Mouse (Mus musculus) cortical plate, adult 2 months (tissue): ENCODE data around the gene Cops8.

ENCODE experiments used
- CTCF ChIP-seq: fragments of 200-500 bp; IDR thresholded peaks from 2 replicates; pipeline ENCODE4 v1.5.1; 2011; ENCODE audit warnings: mild to moderate bottlenecking, control low read depth, low read length; ENCODE audit not compliant: insufficient read depth; ENCODE audit errors: extremely low read depth
- POLR2A ChIP-seq: fragments of 200-500 bp; IDR thresholded peaks from 2 replicates; pipeline ENCODE4 v1.6.1; 2011; ENCODE audit warnings: mild to moderate bottlenecking, low read length, control low read depth; ENCODE audit not compliant: insufficient read depth; ENCODE audit errors: extremely low read depth

DNA sequence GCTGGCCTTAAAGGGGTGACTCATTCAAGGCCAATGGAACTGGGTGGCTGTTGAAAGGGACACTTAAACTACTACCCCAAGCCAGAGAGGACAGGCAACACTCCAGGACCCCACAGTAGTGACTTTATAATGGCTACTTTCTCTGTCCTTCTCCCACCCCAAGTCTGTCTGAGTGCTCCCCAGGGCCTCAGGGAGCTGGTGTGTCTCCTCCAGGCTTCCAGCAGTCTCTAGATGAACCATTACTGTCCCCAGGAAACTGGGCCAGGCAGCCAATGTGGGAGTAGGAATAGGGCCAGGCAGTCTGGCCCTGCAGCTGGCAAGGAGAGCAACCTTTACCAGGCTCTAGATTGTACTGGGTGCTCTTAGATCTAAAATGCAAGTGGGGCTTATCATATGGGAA is 49.0 kb downstream of the Cops8 start:
- TF ChIP-seq CTCF (no peak), POLR2A (no peak)
